Mouse (Mus musculus): ENCODE data around the gene Ncoa6. TPM values are rescaled to one million over a fixed set of nuclear protein-coding genes. Genes with fewer than 3 reads are reported as not detected.

The Ncoa6 gene
- polyA plus RNA-seq, 2 experiments, result 26.9 to 45.4 TPM

DNA sequence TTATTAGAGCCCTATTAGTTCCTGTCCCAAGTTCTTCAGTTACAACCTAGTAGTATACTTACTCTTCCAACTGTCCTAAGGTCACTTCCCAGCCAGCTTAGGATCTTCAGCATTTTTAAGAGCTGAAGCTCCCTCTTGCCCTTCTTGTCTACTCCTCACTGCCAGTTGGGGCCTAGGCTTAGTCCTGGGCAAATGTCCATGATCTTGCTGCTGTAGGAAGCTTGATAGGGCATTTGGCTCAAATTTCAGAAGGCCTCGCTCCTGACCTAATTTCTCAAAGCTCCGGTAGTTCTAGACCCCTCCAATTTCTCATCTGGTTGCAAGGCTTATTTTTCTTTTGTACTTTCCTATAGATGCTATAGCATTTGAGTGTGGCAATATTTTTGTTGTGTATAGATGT lies 85.1 kb downstream of the Ncoa6 start:
- TF ChIP-seq POLR2A (IDR thresholded peaks at IDR 0.05; ENCODE audit: borderline replicate concordance, extremely low read depth, insufficient read depth, insufficient read length), result no peak
- WGBS, result 80% methylated on average over 2 of the region's 2 CpGs

GRCm38 (mm10) chr2:155387052-155387451 lies 86.6 kb downstream of the Ncoa6 start:
- H3K9ac ChIP-seq (ENCODE audit: low read depth, low read length, severe bottlenecking), result 0 out of 2 replicates have a peak overlapping the region, but pooled peaks have one; percentile 2
- no peak overlapping the region for H3K27ac ChIP-seq (replicated peaks; ENCODE audit: low read depth, low read length)
- DNase-seq (ENCODE audit: low spot score), result no peak
- TF ChIP-seq POLR2A (IDR thresholded peaks at IDR 0.05; ENCODE audit: borderline replicate concordance, extremely low read depth, insufficient read depth, insufficient read length), result no peak
- no peak overlapping the region for H3K4me2 ChIP-seq (replicated peaks; ENCODE audit: low read depth, low read length, severe bottlenecking)
- peaks cover 44% of the 10 kb centered on the region for H3K36me3 ChIP-seq (ENCODE audit: control insufficient read depth, insufficient read depth, low read length)
- peaks cover 14% of the 10 kb centered on the region for H3K4me1 ChIP-seq (ENCODE audit: control insufficient read depth, insufficient read depth, low read length)
- H3K4me3 ChIP-seq (replicated peaks; ENCODE audit: low read length), result no peak overlapping the region
- no peak for ATAC-seq (ENCODE audit: low FRiP score, low read depth)
- 65% methylated on average over 4 of the region's 4 CpGs for WGBS
- no peaks in the 10 kb centered on the region for H3K9me3 ChIP-seq (ENCODE audit: control insufficient read depth, low read length)
- H3K27me3 ChIP-seq (ENCODE audit: control insufficient read depth, insufficient read depth, low read length), result no peaks in the 10 kb centered on the region

More for the DNA sequence above, 85.1 kb downstream of the Ncoa6 start:
- Histone ChIP-seq H3K4me1 (ENCODE audit: control insufficient read depth, insufficient read depth, low read length) (peaks cover 4% of the 10 kb centered on the region; the same call in 1 of the 2 replicates), H3K4me2 (replicated peaks; ENCODE audit: low read depth, low read length, severe bottlenecking) (no peak overlapping the region), H3K4me3 (replicated peaks; ENCODE audit: low read length) (no peak overlapping the region), H3K9ac (ENCODE audit: low read depth, low read length, severe bottlenecking) (no peak overlapping the region), H3K27ac (replicated peaks; ENCODE audit: low read depth, low read length) (no peak overlapping the region), H3K36me3 (ENCODE audit: control insufficient read depth, insufficient read depth, low read length) (peaks cover 44% of the 10 kb centered on the region), H3K27me3 (ENCODE audit: control insufficient read depth, insufficient read depth, low read length) (no peaks in the 10 kb centered on the region), H3K9me3 (ENCODE audit: control insufficient read depth, low read length) (no peaks in the 10 kb centered on the region)
- DNase-seq (ENCODE audit: low spot score) (no peak), ATAC-seq (ENCODE audit: low FRiP score, low read depth) (no peak)

- H3K9me3 ChIP-seq (ENCODE audit: control insufficient read depth, low read length), result no peaks in the 10 kb centered on the region
- H3K36me3 ChIP-seq (ENCODE audit: control insufficient read depth, insufficient read depth, low read length), result peaks cover 43% of the 10 kb centered on the region
- H3K27ac ChIP-seq (replicated peaks; ENCODE audit: low read depth, low read length), result no peak overlapping the region
- no peaks in the 10 kb centered on the region for H3K27me3 ChIP-seq (ENCODE audit: control insufficient read depth, insufficient read depth, low read length)
- no peak overlapping the region for H3K4me2 ChIP-seq (replicated peaks; ENCODE audit: low read depth, low read length, severe bottlenecking)
- no peak for DNase-seq (ENCODE audit: low spot score)
- H3K4me3 ChIP-seq (replicated peaks; ENCODE audit: low read length), result no peak overlapping the region
- 0 out of 2 replicates have a peak overlapping the region, but pooled peaks have one; percentile 2 for H3K9ac ChIP-seq (ENCODE audit: low read depth, low read length, severe bottlenecking)
- TF ChIP-seq POLR2A (IDR thresholded peaks at IDR 0.05; ENCODE audit: borderline replicate concordance, extremely low read depth, insufficient read depth, insufficient read length), result no peak
- peaks cover 14% of the 10 kb centered on the region for H3K4me1 ChIP-seq (ENCODE audit: control insufficient read depth, insufficient read depth, low read length)
- no peak for ATAC-seq (ENCODE audit: low FRiP score, low read depth)
- WGBS, result 16% methylated on average over 26 of the region's 27 CpGs
Measured at GRCm38 (mm10) chr2:155386534-155386899, 87.2 kb downstream of the Ncoa6 start.

- no peak overlapping the region for H3K27ac ChIP-seq (replicated peaks; ENCODE audit: low read depth, low read length)
- ATAC-seq (ENCODE audit: low FRiP score, low read depth), result no peak
- H3K9me3 ChIP-seq (ENCODE audit: control insufficient read depth, low read length), result no peaks in the 10 kb centered on the region
- no peak for DNase-seq (ENCODE audit: low spot score)
- 0 out of 2 replicates have a peak overlapping the region, but pooled peaks have one; percentile 2 for H3K9ac ChIP-seq (ENCODE audit: low read depth, low read length, severe bottlenecking)
- 36% methylated on average over 15 of the region's 18 CpGs for WGBS
- H3K4me3 ChIP-seq (replicated peaks; ENCODE audit: low read length), result no peak overlapping the region
- peaks cover 14% of the 10 kb centered on the region for H3K4me1 ChIP-seq (ENCODE audit: control insufficient read depth, insufficient read depth, low read length)
- H3K4me2 ChIP-seq (replicated peaks; ENCODE audit: low read depth, low read length, severe bottlenecking), result no peak overlapping the region
- no peak for TF ChIP-seq POLR2A (IDR thresholded peaks at IDR 0.05; ENCODE audit: borderline replicate concordance, extremely low read depth, insufficient read depth, insufficient read length)
- H3K27me3 ChIP-seq (ENCODE audit: control insufficient read depth, insufficient read depth, low read length), result no peaks in the 10 kb centered on the region
- peaks cover 37% of the 10 kb centered on the region for H3K36me3 ChIP-seq (ENCODE audit: control insufficient read depth, insufficient read depth, low read length)
Measured at GRCm38 (mm10) chr2:155385731-155386533, 87.8 kb downstream of the Ncoa6 start.

DNA sequence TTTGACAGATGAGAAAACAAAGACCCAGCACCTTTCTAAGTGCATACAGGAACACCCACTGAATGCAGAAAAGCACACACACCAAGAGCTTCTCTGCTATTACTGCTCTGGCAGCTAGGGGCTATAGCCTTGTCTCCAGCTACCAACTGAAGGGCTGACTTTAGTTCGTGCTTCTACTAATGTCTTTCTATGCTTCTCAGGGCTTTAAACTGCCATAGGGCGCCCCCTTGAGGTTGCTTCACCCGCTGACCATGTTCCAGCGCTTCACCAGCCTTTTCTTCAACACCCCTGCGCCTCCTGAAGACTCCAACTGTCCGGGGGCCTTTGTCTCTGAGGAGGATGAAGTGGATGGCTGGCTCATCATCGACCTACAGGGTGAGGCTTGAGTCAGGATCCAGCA lies 88.6 kb downstream of the Ncoa6 start:
- peaks cover 29% of the 10 kb centered on the region for H3K36me3 ChIP-seq (ENCODE audit: control insufficient read depth, insufficient read depth, low read length)
- no peaks in the 10 kb centered on the region for H3K9me3 ChIP-seq (ENCODE audit: control insufficient read depth, low read length)
- ATAC-seq (ENCODE audit: low FRiP score, low read depth) (no peak), DNase-seq (ENCODE audit: low spot score) (peak; percentile 87)
- no peak overlapping the region for H3K9ac ChIP-seq (ENCODE audit: low read depth, low read length, severe bottlenecking)
- peaks cover 16% of the 10 kb centered on the region for H3K4me1 ChIP-seq (ENCODE audit: control insufficient read depth, insufficient read depth, low read length)
- WGBS, result 29% methylated on average over 7 of the region's 7 CpGs
- no peak for TF ChIP-seq POLR2A (IDR thresholded peaks at IDR 0.05; ENCODE audit: borderline replicate concordance, extremely low read depth, insufficient read depth, insufficient read length)
- no peak overlapping the region for H3K4me2 ChIP-seq (replicated peaks; ENCODE audit: low read depth, low read length, severe bottlenecking)
- H3K27me3 ChIP-seq (ENCODE audit: control insufficient read depth, insufficient read depth, low read length), result peaks cover 3% of the 10 kb centered on the region; the same call in 1 of the 2 replicates
- H3K27ac ChIP-seq (replicated peaks; ENCODE audit: low read depth, low read length), result no peak overlapping the region
- no peak overlapping the region for H3K4me3 ChIP-seq (replicated peaks; ENCODE audit: low read length)
